Mouse (Mus musculus) lung, adult 10 weeks (tissue): ENCODE results near the gene Cyp1b1. TPM values are rescaled to one million over a fixed set of nuclear protein-coding genes. Genes with fewer than 3 reads are reported as not detected.

Experiments used
- polyA plus RNA-seq: library from polyadenylated mRNA; stranded (reverse); fragments of 350-450 nt; fragmentation: Illumina TruSeq; extraction: RNeasy Lipid Tissue Mini Kit (QIAGEN cat#74804); gene quantifications from one replicate; pipeline ENCODE4 v1.2.3, GENCODE M21; 2014; ENCODE audit warnings: low read depth, low replicate concordance; ENCODE audit not compliant: insufficient read depth

Gene Cyp1b1
- polyA plus RNA-seq = 3.4 TPM

DNA sequence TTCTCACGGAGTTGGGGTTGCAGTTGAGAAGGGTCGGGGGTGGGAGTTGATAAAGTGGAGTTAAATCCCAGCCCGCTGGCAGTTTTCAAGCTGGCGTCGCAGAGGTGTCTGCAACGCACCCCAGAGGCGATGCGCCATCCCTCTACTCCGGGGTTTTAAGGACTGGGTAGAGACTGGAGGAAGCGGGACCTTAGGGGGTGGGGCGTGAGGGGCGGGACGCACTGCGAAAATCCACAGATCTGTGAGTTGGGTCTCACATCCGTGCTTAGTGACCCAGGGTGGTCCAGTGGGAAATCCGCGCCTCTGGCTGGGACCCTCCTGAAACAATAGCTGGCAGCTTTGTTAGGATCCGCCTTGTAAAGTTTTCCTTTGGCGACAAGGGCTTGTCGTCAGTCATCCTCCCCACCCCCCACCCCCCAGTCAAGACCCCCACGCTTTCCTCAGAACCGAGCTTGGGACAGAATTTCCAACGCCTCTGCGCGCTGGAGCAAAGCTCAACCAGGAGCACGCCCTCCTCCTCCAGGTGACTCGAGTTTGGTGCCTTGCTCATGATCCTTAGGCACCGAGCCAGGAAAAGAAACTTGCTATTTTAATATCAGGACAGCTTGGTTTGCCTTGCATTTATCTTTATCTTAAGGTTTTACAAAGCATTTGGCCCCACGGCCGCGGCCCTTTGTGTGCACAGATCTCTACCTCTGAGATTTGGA lies at the start of gene Cyp1b1:
Gene Cyp1b1, minus strand, starts transcription at position 131 of the 707 bp plus-strand sequence.

Other genes with a start within 250 kb of the Cyp1b1 start
- 26.8 TPM for gene Rmdn2, start 103.2 kb downstream of the Cyp1b1 start, polyA plus RNA-seq
- gene Atl2, start 181.1 kb upstream of the Cyp1b1 start, polyA plus RNA-seq = 19.9 TPM